Mouse (Mus musculus) ES-Bruce4 (cell line): ENCODE data around the gene Dhrs2.

Experiments
- CTCF ChIP-seq: IDR thresholded peaks from one replicate; pipeline ENCODE4 v1.8.1; 2011; ENCODE audit warnings: low read depth, low read length
- EP300 ChIP-seq: IDR thresholded peaks from 2 replicates; pipeline ENCODE4 v1.6.1; 2011; ENCODE audit warnings: low read depth, low read length; ENCODE audit not compliant: insufficient read depth
- POLR2A ChIP-seq: IDR thresholded peaks from one replicate; pipeline ENCODE4 v1.8.1; 2011; ENCODE audit warnings: low read length; ENCODE audit not compliant: insufficient read depth

DNA sequence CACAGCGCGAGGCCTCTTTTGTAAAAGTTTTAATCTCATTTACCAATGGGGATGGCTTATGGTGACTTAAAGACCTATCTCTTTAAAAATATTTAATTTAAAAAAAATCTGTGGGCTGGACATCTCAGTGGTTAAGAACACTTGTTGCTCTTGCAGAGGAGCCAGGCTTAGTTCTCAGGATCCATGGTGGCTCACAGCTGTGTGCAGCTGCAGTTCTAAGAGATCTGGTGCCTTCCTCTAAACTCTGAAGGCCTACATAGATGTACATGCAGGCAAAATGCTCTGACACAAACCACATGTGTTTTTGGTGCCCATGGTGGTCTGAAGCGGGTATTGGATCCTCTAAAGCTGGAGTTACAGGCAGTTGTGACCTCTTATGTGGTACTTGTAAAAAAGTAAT, 38.6 kb upstream of the Dhrs2 start:
- TF ChIP-seq CTCF (no peak), EP300 (no peak), POLR2A (no peak)
